Mouse (Mus musculus) ES-Bruce4 (cell line): Measurements from ENCODE around the gene Spag16. TPM values are rescaled to one million over a fixed set of nuclear protein-coding genes. Genes with fewer than 3 reads are reported as not detected.
"Not testable (repeated sequence)": the region's sequence is repeated elsewhere in the genome, so short reads cannot be mapped to it uniquely, and the experiment has no call there.

Experiments used
- H3K27ac ChIP-seq: 2 replicates; pipeline ENCODE4 v1.5.1; 2012; ENCODE audit warnings: low read length, inconsistent platforms; ENCODE audit not compliant: insufficient read depth
- H3K27me3 ChIP-seq: 2 replicates; pipeline ENCODE4 v1.6.1; 2012; ENCODE audit warnings: mild to moderate bottlenecking, low read length, inconsistent platforms; ENCODE audit not compliant: control insufficient read depth, poor library complexity, insufficient read depth, severe bottlenecking
- H3K36me3 ChIP-seq: 2 replicates; pipeline ENCODE4 v1.6.1; 2012; ENCODE audit warnings: inconsistent platforms, mild to moderate bottlenecking, low read length, moderate library complexity; ENCODE audit not compliant: control insufficient read depth, poor library complexity, insufficient read depth, severe bottlenecking
- H3K4me1 ChIP-seq: one replicate; pipeline ENCODE4 v1.8.1; 2011; ENCODE audit warnings: low read length; ENCODE audit not compliant: control insufficient read depth, insufficient read depth
- H3K4me3 ChIP-seq: 2 replicates; pipeline ENCODE4 v1.5.1; 2011; ENCODE audit warnings: low read depth, mild to moderate bottlenecking, low read length
- H3K9ac ChIP-seq: 2 replicates; pipeline ENCODE4 v1.6.1; 2012; ENCODE audit warnings: low read depth, mild to moderate bottlenecking, inconsistent platforms; ENCODE audit not compliant: poor library complexity, severe bottlenecking
- H3K9me3 ChIP-seq: replicated peaks from 2 replicates; pipeline ENCODE4 v1.6.1; 2012; ENCODE audit warnings: mild to moderate bottlenecking, low read length, inconsistent platforms; ENCODE audit not compliant: control insufficient read depth, poor library complexity, insufficient read depth, severe bottlenecking
- CTCF ChIP-seq: IDR thresholded peaks from one replicate; pipeline ENCODE4 v1.8.1; 2011; ENCODE audit warnings: low read depth, low read length
- EP300 ChIP-seq: IDR thresholded peaks from 2 replicates; pipeline ENCODE4 v1.6.1; 2011; ENCODE audit warnings: low read depth, low read length; ENCODE audit not compliant: insufficient read depth
- POLR2A ChIP-seq: IDR thresholded peaks from one replicate; pipeline ENCODE4 v1.8.1; 2011; ENCODE audit warnings: low read length; ENCODE audit not compliant: insufficient read depth
- polyA plus RNA-seq: library from polyadenylated mRNA; stranded (reverse); fragments of >200 nt; gene quantifications from 2 replicates; pipeline ENCODE4 v1.2.4, GENCODE M21; 2011; ENCODE audit warnings: low read depth; ENCODE audit not compliant: missing spikeins, insufficient read depth, insufficient read length

The Spag16 gene
- polyA plus RNA-seq, 1 experiment, result 1.5 TPM

- Histone ChIP-seq H3K27ac (no peak overlapping the region), H3K9ac (no peak overlapping the region)
Measured at GRCm38 (mm10) chr1:69798948-69799565, 27.7 kb upstream of the Spag16 start.

GRCm38 (mm10) chr1:69810161-69810560, 16.6 kb upstream of the Spag16 start:
- Histone ChIP-seq H3K9ac (no peak overlapping the region), H3K4me3 (no peak overlapping the region), H3K4me1 (no peaks in the 10 kb centered on the region), H3K36me3 (no peaks in the 10 kb centered on the region), H3K9me3 (no peaks in the 10 kb centered on the region), H3K27me3 (no peaks in the 10 kb centered on the region; the same call in 1 of the 2 replicates), H3K27ac (no peak overlapping the region)
- TF ChIP-seq EP300, result no peak
- no peak for TF ChIP-seq POLR2A
- TF ChIP-seq CTCF, result no peak

More at GRCm38 (mm10) chr1:69798948-69799565, 27.7 kb upstream of the Spag16 start:
- Histone ChIP-seq H3K27me3 (no peaks in the 10 kb centered on the region), H3K4me3 (no peak overlapping the region), H3K4me1 (no peaks in the 10 kb centered on the region), H3K36me3 (no peaks in the 10 kb centered on the region), H3K9me3 (no peaks in the 10 kb centered on the region)
- TF ChIP-seq POLR2A (no peak), CTCF (no peak), EP300 (no peak)

- H3K4me3 ChIP-seq, H3K9ac ChIP-seq, H3K27ac ChIP-seq, H3K36me3 ChIP-seq, H3K9me3 ChIP-seq, H3K4me1 ChIP-seq, H3K27me3 ChIP-seq: not testable (repeated sequence)
Measured at GRCm38 (mm10) chr1:69825635-69826034, 1.1 kb upstream of the Spag16 start.

- Histone ChIP-seq H3K4me3 (no peak overlapping the region), H3K27ac (no peak overlapping the region), H3K27me3 (no peaks in the 10 kb centered on the region), H3K9ac (no peak overlapping the region), H3K4me1 (no peaks in the 10 kb centered on the region), H3K36me3 (no peaks in the 10 kb centered on the region), H3K9me3 (no peaks in the 10 kb centered on the region)
- no peak for TF ChIP-seq POLR2A
- TF ChIP-seq CTCF, result no peak
- no peak for TF ChIP-seq EP300
Measured at GRCm38 (mm10) chr1:69828872-69829479, 2.2 kb downstream of the Spag16 start.

- no peak overlapping the region for H3K27ac ChIP-seq
- H3K4me3 ChIP-seq, result no peak overlapping the region
Measured at GRCm38 (mm10) chr1:69830586-69830985, 3.8 kb downstream of the Spag16 start.

GRCm38 (mm10) chr1:69831002-69831401, 4.2 kb downstream of the Spag16 start:
- H3K27ac ChIP-seq, result no peak overlapping the region
- H3K4me1 ChIP-seq, result no peaks in the 10 kb centered on the region
- H3K9ac ChIP-seq, result no peak overlapping the region
- no peaks in the 10 kb centered on the region for H3K9me3 ChIP-seq
- no peak overlapping the region for H3K4me3 ChIP-seq
- no peak for TF ChIP-seq CTCF
- no peak for TF ChIP-seq EP300
- TF ChIP-seq POLR2A, result no peak
- no peaks in the 10 kb centered on the region for H3K36me3 ChIP-seq
- no peaks in the 10 kb centered on the region for H3K27me3 ChIP-seq

More at GRCm38 (mm10) chr1:69830586-69830985, 3.8 kb downstream of the Spag16 start:
- Histone ChIP-seq H3K4me1 (no peaks in the 10 kb centered on the region), H3K9me3 (no peaks in the 10 kb centered on the region), H3K27me3 (no peaks in the 10 kb centered on the region), H3K36me3 (no peaks in the 10 kb centered on the region), H3K9ac (no peak overlapping the region)
- TF ChIP-seq EP300 (no peak), CTCF (no peak), POLR2A (no peak)

- not testable (repeated sequence) for H3K27me3 ChIP-seq, H3K4me1 ChIP-seq, H3K27ac ChIP-seq, H3K9ac ChIP-seq, H3K36me3 ChIP-seq, H3K9me3 ChIP-seq, H3K4me3 ChIP-seq
Measured at GRCm38 (mm10) chr1:69833476-69833875, 6.7 kb downstream of the Spag16 start.
